Mouse (Mus musculus) cerebellum, postnatal 36 days (tissue): ENCODE results near the gene Uba3.
A peak's percentile ranks its signal among the peaks of the same experiment; 100 is the strongest.

Experiments used
- DNase-seq, 2 experiments: peaks; one replicate each; pipeline ENCODE4 v3.0.0; 2021 to 2022; ENCODE audit warnings: mixed read lengths in 2 of 2

Uba3 gene

DNA sequence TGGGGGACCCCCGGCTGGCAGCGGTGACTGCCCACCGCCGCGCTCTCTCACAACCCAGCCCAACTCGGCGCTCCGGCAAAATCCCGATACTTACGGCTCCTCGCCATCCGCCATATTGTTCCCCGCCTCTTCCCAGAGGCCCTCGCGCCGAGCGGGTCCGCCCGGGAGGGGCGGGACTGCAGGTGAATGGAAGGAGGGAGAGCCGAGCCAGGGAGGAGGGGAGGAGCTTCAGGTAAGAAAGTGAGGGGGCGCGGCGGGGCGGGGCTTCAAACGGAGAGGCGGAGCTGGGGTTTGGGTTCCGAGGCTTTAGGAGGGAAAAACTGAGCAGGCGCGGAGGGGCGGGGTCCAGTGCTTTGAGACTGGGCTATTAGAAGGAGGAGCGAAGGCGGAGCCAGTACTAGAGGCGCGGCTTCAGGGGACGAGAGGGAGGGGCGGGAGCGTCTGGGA lies at the start of gene Uba3:
Gene Uba3 (minus strand): TSS at position 209 of the 447 bp plus-strand sequence.
- peak; percentile 99 to 100 for DNase-seq

DNA sequence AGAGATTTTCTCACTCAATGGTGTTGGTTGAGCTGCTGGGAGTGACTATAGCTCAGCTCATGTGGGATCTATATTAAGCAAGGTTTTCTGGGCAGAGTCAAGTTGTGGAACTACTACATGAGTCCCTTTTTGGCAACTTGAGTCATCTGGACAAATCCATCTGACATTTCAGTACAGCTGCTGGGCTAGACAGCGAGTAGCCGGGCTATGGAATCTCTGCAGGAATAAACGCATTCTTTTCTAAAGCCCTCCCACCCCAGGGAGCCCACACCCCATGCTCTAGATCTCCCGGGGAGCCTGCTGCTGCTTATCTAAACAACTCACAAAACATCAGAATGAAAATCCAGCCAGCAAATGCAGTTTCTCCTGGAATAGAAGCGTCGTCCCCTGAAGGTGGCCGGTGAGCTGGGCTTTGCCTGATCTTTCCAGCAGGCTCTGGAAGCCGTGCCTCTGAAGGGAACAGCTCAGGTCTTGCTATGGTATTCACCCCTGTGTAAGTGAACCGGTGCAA lies 47.3 kb upstream of the Uba3 start, which contains the start of gene Lmod3:
Gene Lmod3 (minus strand): TSS at position 49 of the 511 bp plus-strand sequence.
- no peak for DNase-seq

DNA sequence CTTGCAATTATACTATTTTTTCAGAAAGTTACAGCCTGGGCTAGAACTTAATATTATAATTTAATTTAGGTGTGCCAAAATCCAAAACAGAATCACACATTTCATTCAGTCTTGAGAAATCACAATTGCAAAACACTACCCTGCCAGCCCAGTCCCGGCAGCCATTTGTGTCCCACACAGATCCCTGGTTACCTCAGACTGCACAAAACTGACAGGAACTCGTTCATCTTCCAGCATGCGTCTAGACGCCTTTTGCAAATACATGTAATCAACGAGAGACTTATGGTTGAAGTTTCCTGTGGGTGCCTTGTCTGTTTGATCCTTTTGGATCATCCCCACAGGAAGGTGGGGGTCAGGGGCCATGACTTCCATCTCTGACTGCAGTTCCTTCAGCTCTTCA lies 46.6 kb upstream of the Uba3 start:
- DNase-seq = no peak

DNA sequence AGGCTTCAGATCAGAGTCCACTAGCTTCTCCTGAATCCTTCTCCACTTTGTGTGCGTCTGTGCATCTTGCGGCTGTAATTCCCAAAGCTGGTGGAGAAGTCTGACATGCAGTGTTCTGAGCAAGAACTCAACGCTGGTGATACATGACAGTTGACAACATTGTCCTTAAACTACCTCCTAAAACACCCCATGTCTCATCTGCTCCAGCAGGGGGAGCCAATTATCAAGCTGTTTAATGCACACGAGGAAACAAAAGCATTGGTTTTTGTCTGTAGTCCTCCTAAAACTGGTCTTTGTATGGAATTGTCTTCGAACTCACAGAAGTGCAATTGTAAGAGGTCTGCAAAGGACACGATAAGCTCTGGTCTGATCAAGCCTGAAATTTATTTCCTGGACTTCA lies 45.5 kb upstream of the Uba3 start:
- peak; percentile 29 to 47 for DNase-seq

DNA sequence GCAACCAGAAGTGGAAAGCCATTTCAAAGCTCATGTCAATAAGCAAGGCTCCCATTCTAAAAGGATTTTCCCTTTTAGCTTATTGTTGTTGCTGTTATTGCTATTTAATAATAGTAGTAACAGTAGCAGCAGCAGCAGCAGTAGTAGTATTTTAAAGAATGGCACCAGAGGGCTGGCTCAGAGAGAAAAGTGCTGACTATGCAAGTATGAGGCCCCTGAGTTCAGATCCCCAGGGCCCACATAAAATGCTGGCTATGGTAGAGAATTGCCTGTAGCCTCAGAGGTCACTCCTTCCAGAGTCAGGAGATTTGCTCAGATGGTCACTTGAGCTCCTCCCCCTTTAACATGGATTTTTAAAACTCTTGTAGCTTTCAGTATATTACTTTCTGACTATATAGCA lies 39.8 kb upstream of the Uba3 start:
- DNase-seq = no peak

DNA sequence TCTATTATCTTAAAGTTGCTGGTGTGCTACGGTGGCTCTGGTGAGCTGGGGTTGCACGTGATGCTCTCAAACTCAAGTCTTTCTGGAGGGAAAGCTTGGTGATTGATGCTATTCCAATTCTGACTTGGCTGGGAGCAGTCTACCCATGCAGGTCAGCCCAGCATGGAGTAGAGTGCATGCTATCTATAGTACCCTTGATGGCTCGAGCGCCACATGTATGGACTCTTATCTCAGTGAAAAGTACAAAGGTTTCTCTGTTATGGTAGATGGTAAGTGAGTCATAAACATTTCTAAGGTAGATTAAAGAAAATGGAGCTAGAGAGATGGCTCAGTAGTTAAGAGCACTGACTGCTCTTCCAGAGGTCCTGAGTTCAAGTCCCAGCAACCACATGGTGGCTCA lies 37.1 kb upstream of the Uba3 start:
- no peak for DNase-seq

DNA sequence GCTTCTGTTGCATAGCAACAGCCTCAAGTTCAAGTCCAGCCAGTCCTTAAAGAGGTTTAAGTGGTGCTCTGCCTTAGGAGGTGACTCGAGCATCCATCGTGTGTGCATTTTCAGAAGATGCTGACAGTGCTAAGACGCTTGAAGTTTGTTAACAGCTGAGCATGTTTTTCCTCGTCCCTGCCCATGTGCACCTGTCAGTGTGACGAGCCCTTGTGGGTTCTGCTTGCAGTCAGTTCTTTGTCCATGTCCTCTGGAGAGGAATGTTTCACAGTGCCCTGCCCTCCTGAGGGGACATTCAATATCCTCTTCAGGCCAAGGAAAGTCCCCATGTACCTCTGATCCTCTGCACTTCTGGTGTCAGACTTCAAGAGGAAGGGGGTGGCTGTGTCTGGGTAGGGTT lies 34.6 kb upstream of the Uba3 start:
- no peak for DNase-seq

DNA sequence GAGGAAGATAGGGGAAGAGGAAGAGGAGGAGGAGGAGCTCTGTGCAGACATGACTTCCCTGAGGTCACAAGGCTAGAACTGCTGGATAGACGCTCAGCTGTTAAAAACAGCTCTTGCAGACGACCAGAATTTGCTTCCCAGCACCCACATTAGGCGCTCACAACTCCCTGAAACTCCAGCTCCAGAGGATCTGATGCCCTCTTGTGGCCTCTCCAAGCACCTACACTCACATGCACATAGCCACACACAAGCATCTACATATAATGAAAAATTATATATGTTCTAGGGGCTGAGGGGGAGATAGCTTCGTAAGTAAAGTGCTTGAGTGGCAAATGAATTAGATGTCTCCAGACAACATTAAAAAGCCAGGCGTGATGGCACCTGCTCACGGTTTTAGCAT lies 33.9 kb upstream of the Uba3 start:
- no peak for DNase-seq

DNA sequence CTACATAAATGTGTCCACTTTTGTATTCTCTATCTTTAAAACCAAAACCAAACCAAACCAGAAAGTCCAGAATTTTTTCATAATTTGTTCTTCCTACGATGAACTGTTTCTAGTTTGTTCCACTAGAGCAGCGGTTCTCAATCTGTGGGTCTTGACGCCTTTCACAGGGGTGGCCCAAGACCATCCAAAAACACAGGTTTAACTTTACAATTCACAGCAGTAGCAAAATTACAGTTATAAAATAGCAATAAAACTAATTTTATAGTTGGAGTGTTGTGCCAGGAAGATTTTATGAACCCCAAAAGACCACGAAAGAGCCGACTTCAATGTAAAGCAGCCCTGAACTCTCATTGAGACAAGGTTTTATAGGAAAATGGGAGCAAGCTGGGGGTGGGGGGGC lies 30.6 kb upstream of the Uba3 start:
- DNase-seq = no peak

DNA sequence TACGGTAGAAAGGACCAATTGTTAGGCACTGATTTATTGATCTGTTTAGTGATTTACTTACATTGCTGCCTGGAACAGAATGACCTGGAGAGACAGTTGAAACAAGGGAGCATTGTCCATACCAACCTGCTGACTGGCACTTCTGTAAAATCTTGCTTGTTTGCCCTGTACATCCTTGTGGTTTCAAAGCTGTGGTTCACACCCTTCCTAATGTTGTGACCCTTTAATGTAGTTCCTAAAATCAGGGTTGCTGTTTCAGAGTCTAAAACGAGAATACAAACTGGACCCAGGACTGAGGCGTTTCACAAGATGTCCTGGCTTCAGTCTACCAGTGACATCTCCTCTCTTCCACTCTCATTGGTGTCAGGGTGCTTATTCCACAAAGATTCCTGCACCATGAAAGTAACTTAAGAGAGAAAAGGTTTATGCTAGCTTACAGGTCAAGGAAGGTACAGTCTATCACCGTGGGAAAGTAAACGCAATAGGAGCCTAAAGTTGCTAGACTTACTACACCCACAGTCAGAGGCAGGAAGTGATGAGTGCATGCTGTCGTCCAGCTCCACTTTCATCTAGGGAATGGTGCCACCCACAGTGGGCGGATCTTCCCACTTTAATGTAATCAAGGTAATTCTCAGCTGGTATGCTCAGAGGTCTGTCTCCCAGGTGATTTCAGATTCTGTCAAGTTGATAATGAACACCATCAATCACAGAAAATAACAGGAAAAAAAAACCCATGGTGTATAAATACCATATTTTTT lies 29.6 kb upstream of the Uba3 start:
- no peak for DNase-seq

DNA sequence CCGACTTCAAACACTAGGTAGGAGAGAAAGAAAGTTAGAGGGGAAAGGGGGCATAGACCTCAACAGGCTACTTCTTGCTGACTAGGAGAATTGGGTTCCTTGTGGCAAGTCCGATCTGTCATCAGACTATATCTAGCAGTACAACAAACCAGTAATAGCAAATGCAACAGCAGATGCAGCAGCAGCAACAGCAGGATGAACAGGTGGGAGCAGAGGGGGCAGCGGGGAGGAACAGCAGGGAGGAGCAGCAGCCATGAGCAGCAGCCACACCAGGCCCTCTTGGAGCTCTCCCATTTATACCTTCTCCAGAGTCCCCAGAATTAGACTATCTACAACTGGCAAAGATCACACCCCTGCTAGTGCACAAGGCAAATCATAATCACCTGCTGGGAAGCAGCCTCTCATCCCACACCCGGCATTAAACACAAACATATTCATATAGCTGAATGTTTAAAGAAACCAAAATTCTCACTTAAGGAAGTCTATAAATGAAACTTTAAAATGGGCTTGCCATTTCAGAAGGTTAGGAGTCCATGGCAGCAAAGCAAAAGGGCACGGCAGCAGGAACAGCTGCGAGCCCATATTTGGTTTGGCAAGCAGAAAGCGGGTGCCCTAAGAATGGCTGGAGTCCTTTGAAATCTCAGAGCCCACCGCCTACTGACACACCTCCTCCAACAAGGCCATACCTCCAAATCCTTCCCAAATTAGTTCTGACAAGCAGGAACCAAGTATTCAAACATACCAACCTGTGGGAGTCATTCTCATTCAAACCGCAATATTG lies 21.8 kb upstream of the Uba3 start:
- no peak for DNase-seq

DNA sequence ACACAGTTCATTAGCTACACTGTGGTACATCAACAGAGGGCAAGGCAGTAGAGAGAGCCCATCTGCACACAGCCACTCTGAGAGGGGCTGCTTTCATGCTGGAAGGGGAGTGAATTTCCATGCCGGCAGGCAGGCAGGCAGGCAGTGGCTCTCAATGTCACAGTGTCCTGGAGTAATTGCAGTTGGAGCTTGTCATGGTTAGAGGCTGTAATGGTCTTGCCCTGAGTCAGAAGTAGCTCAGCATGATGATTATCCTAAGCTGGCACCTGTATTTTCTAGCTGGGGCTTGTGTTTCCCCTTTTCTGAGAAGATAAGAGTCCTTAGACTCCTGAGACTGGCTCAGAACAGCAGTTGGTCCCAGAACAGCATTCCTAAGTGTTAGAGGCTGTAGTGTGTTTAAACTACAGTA lies 20.6 kb upstream of the Uba3 start:
- DNase-seq = no peak

DNA sequence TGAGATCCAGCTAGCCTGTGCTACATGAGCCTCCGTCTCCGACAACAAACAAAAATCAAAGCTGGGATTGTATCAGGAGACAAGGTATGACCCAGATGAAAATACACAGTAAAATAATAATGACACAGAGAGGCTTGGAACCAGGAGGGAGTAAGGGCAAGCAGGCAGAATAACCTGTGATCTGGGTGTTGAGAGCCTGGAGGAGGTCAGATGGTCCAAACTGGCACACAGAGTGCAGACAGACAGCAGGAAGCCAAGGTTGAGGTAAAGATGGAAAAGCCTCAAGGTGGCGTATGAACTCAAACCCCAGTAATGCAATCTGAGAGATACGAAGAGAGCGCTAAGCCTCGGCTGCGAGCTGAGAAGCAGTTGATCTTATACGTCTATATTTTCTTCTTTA lies 19.1 kb upstream of the Uba3 start:
- DNase-seq = peak in 1 of 2 experiments; percentile 29

DNA sequence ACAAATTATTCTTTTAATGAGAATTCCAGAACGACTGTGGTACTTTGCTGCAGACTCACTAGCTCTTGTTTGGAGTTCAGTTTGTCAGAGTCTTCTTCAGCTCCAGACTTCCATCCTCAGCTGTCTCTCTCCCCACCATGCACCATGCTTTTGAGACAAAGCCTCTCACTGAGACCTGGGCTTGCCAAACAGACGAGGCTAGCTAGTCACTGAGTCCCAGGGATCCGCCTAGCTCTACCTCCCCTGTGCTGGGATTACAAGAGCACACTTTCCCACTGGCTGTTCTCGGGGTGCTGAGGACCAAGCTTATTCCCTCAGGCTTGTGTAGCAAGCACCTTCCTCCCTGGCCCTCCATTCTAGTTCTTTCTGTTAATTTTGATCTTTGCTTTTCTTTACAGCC lies 18.1 kb upstream of the Uba3 start:
- DNase-seq = no peak

DNA sequence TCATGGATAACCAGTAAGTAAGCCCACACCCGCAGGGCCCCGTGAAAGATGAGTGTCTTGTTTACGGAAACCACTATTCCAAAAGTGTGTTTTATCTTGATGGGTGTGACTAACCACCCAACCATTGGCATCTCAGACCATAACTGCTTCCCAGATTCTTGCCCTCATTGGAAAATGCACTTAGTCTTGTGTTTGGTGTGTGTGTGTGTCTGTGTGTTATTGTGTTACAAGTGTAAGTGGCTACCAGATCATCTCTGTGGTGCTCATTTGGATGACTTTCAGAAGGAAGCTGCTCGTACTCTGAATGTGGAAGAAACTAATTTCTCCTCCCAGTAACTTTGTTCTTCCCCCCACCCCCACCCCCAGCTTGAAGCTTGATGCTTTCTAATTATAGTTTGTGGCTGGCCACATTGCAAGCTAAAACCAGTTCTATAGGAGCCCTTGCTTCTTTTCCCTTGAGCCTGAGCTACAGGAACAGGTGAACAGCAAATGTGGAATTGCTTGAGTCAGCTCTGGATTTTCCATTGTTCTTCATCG lies 17.6 kb upstream of the Uba3 start:
- no peak for DNase-seq

DNA sequence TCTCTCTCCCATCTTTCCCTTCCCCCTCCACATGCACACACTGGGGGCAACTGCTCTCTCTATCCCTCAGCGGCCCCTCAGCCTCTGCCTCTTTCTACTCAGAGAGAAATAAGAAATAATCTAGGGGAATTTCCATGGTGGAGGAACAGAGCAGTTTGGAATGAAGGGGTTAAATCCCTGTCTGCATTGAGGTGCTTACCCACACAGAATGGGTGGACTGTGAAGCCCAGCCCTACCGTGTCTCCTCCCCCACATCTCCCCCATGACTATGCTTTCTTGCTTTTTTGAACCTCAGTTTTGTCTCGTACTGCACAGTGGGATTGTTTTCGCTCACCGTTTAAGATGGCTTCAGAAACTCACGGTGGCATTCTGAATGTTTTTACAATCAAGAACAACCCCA lies 16.9 kb upstream of the Uba3 start:
- no peak for DNase-seq

DNA sequence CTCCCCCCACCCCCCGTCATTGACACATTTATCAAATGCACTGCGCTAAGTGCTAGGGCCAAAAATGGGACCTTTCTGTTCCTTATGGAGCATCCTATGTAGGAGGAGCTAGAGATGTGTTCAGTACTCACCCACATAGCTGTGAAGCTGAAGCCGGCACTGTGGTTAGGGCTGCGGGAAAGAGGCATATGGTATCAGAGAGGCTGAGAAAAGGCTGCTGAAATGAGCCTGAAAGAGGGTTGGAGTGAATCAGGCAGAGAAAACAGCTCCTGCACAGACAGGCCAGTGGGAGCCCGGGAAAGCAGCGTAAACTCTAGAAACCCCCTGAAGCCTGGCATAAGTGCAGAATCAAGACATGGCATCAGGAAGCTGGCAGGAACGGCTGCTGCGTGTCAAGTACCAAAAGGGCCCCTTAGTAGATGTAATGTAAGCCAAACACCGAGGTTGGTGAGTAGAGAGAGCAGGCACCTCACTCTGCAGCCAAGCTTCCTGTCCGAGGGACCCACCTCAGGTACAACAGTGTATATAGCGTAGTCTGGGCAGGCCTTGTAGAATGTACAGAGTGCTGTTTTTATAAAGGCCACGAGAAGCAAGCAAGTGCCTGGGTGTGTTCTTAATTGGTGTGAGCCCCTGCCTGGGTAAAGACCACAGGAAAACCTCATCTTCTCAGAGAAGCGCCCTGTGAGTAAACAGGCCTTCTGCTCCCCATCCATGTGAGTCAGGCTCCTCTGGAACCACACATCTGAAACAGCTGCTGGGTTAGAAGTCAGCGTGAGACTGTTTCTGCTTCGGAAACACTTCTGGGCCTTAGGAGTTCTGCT lies 16.0 kb upstream of the Uba3 start:
- no peak for DNase-seq

DNA sequence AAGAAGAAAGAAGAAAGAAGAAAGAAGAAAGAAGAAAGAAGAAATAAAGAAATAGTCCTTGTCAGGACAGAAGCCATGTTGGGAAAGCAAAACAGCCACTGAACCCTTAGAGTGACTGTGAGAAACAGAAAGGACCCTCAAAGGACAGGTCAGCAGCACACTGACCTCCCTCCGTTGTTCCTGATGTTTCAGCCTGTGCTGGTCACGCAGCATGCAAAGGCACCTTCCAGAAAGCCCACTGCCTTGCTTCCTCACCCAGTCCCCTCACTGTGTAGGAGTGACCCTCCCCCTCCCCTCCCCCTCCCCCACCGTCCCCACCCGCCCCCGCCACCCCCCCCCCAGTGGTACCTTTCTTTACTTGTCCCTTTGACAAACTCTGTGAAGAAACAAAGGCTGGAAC lies 15.2 kb upstream of the Uba3 start:
- DNase-seq = no peak

DNA sequence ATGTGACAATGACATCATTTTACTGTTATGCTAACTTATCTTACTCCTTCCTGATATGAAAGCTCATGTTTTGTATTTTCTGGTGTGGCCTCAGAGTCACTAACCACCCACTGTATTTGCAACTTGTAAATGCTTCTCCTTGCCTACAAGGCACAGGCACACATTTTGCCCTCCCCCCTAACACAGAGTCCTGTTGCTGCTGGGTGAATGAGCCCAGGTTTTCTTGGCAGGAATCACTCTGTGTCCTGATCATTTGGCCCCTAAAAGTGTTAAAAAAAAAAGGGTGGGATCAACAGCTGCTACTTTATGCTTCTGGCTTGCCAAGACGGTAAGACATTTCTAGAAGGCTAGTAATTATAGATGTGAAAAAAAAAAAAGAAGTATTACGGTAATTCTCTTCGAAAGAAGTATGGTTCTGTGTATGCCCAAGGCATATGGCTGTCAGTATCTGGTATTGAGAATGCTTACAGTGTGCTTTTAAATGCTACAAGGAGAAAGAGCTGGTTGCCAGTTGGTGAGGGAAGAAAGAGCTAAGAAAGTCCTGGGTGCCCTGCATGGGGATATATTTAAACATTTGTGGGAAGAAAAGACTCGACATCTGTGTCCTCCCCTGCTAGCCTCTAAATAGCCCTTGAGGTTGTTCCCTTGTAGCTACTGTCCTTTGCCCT lies 10.8 kb upstream of the Uba3 start:
- DNase-seq = no peak

DNA sequence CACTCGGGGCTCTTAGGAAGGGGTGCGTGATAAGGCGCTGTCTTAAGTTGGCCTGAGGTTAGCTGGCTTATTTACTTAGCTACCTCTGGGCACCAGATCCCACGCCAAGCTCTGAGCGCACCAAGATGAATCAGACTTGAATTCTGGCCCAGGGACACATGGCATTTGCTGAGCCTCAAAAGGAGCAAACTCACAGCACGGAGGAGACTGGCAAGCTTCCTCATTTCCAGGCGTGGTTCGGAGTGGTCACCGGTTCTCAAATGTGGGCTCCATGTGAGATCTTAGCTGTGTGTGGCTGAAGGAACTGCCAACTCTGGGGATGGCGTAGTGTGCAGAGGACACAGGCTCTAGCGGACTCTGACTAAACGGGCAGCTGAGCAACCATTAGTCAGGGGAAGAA lies 6.5 kb upstream of the Uba3 start:
- peak; percentile 71 to 81 for DNase-seq

DNA sequence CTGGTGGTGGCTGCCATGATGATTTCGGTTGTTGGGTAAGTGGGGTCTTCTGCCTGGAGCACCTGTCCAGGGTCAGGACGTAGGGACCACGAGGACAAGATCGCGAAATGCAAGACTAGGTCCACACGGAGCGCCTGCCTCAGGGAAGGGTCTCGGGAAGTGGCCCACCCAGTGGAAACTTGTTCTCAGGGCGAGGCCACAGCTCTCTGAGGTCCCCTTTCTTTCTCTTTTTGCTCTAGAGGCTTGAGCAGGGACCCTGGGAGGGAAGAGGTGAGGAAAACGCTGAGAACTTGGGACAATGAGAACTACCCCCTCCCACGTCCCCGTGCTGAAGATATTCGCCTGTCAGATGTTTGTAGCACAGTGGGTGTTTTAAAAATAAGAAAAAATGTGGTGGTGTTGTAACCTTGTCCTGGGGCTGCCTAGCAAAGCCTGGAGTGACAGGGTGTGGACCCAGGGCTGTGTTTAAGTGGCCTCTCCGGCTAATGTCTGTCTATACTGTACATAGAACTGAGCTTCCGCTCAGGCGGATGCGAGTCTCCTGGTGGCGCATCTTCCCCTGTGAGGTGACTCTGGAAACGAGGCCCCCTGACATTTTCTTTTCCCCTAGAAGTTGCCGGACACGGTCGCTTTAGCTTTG lies 5.6 kb upstream of the Uba3 start:
- peak in 1 of 2 experiments; percentile 24 for DNase-seq
